ENCODE assay signal across 11 mouse cellular contexts in the genomic region with DNA sequence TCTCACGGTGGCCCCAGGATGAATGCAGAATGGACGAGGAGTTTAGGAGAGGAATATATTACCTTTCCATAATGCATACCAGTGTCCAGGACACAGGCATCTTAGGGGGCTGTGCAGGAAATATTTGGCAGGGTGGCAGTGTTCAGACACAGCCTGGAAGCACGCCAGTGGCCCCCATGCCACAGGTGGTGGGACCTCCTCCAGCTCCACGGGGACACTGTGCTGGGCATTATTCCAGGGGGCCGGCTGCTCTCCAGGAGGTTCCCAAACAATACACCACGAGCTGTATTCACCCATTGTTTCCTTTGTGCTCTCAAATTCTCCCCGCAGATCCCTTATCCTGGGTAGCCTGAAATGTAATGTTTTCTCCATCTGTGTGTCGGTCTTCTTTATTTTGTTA.
DNase-seq lines count a peak whose midpoint lies in the region.
"Had no signal": no experiment of that assay in that cellular context is flagged by ENCODE, and none has a peak within 500 bp of the region (broad histone marks: within the 10 kb centered on the region; RNA-seq: fewer than 3 reads in every experiment).

No protein-coding gene starts in this region.

- intact Hi-C loops in left cerebral cortex, postnatal 4 days (cut with DNase I): no loop called here

- peak; percentile 48 for DNase-seq in gastrocnemius, postnatal 10 days
- DNase-seq in gastrocnemius, postnatal 25 days: no peak
- peak; percentile 49 for DNase-seq in left cerebral cortex, postnatal 4 days
- no peak for DNase-seq in left cerebral cortex, adult 9 months (ENCODE audit: low spot score in 2 of 2)
- DNase-seq in right cerebral cortex, postnatal 14 days: peak; percentile 27
- no peak for DNase-seq in right cerebral cortex, adult 2 months (ENCODE audit: low spot score in 2 of 2)
- DNase-seq: adrenal gland, adult 8-10 months; heart, adult 18-20 months; kidney, postnatal 36 days; layer of hippocampus, adult 9-11 months; liver had no signal

Comparison
In these comparisons a context has a peak if more than half of its experiments do, and no peak if none do; other contexts are left out.
1. DNase-seq: peak in gastrocnemius, postnatal 10 days (single experiment), left cerebral cortex, postnatal 4 days (single experiment) and right cerebral cortex, postnatal 14 days (single experiment); none in gastrocnemius, postnatal 25 days (single experiment), left cerebral cortex, adult 9 months (0 of 2) and right cerebral cortex, adult 2 months (0 of 2).